Mouse (Mus musculus) small intestine, adult 2 months (tissue): Measurements from ENCODE around the gene Acap3. TPM values are rescaled to one million over a fixed set of nuclear protein-coding genes. Genes with fewer than 3 reads are reported as not detected.

Experiments used
- H3K27ac ChIP-seq: fragments of 200-500 bp; 2 replicates; pipeline ENCODE4 v1.5.1; 2012; ENCODE audit warnings: low read depth, low read length, control low read depth, inconsistent platforms; ENCODE audit not compliant: insufficient read depth
- H3K27me3 ChIP-seq: fragments of 200-500 bp; 2 replicates; pipeline ENCODE4 v1.6.1; 2012; ENCODE audit warnings: mild to moderate bottlenecking, moderate library complexity, low read length, inconsistent platforms; ENCODE audit not compliant: control insufficient read depth, insufficient read depth
- H3K36me3 ChIP-seq: fragments of 200-500 bp; 2 replicates; pipeline ENCODE4 v1.6.1; 2012; ENCODE audit warnings: mild to moderate bottlenecking, low read length, control low read depth, inconsistent platforms; ENCODE audit not compliant: control insufficient read depth, insufficient read depth
- H3K4me1 ChIP-seq: fragments of 200-500 bp; 2 replicates; pipeline ENCODE4 v1.6.1; 2012; ENCODE audit warnings: low read length, inconsistent platforms, mixed read lengths; ENCODE audit not compliant: control insufficient read depth, insufficient read depth, insufficient read length
- H3K4me3 ChIP-seq: fragments of 200-500 bp; 2 replicates; pipeline ENCODE4 v1.5.1; 2012; ENCODE audit warnings: low read depth, mild to moderate bottlenecking, control low read depth, inconsistent platforms, low read length, moderate library complexity
- CTCF ChIP-seq: fragments of 200-500 bp; IDR thresholded peaks from 2 replicates; pipeline ENCODE4 v1.5.1; 2012; ENCODE audit warnings: low read depth, mild to moderate bottlenecking, control low read depth, inconsistent platforms, low read length, moderate library complexity, mixed read lengths; ENCODE audit not compliant: insufficient replicate concordance, insufficient read length; ENCODE audit errors: extremely low read depth
- POLR2A ChIP-seq: fragments of 200-500 bp; IDR thresholded peaks from 2 replicates; pipeline ENCODE4 v1.6.1; 2012; ENCODE audit warnings: low read depth, mild to moderate bottlenecking, control low read depth, inconsistent platforms, low read length, moderate library complexity
- WGBS: fragments of 180-500 bp; shearing (Covaris S2); methylation state at CpG from one replicate; pipeline ENCODE4 v1.1.7; 2018; 5-methylcytosine and 5-hydroxymethylcytosine counted together
- polyA plus RNA-seq: library from polyadenylated mRNA; depleted of rRNA; stranded (reverse); fragments of >200 nt; gene quantifications from 2 replicates; pipeline ENCODE4 v1.2.3, GENCODE M21; 2012

The Acap3 gene
- polyA plus RNA-seq, 1 experiment, result 15.9 TPM

DNA sequence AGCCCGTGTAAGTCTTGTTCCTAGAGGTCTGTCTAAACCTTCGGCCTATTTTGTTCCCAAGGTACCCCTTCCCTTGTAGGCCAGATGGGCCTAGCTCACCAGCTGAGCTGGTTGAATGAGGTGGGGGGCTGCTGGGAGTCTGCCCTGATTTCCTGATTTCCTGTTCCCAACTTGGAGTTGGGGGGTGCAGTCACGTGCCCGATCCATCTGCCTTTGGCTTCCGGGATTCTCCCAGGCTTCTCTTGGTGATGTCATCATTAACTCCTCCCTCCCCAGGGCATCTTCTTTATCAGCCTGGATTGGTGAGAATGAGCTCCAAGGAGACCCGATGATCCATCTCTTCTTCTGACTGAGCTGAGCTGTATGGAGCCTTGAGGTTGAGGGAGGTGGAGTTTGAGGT lies 3.6 kb downstream of the Acap3 start:
- 62% methylated on average over 6 of the region's 6 CpGs for WGBS
- TF ChIP-seq POLR2A (no peak), CTCF (no peak)
- H3K27ac ChIP-seq, result peak overlapping the region; percentile 64

DNA sequence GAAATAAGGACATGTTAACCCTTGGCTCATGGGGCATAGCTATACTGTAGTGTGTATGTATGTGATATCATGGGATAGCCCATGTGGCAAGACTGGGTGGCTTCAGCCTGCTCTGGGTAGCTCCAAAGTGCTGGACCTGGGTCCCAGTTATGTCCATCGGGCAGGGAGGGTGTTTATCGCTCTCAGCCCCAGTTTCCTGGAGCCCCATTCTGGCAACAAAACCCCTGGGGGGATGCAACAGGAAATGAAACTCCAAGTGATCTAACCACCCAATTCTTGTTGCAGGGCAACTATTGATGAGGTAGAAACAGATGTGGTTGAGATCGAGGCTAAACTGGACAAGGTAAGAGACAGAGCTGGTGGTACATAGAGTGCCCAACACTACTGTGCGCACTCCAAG lies 4.2 kb downstream of the Acap3 start:
- H3K4me3 ChIP-seq, result no peak overlapping the region
- TF ChIP-seq POLR2A (no peak), CTCF (no peak)
- H3K4me1 ChIP-seq, result peaks cover 16% of the 10 kb centered on the region
- WGBS, result 91% methylated on average over 4 of the region's 4 CpGs
- no peaks in the 10 kb centered on the region for H3K27me3 ChIP-seq
- H3K36me3 ChIP-seq, result peaks cover 8% of the 10 kb centered on the region
- no peak overlapping the region for H3K27ac ChIP-seq

More for the DNA sequence above, 3.6 kb downstream of the Acap3 start:
- Histone ChIP-seq H3K36me3 (peaks cover 8% of the 10 kb centered on the region), H3K4me1 (peaks cover 21% of the 10 kb centered on the region), H3K27me3 (no peaks in the 10 kb centered on the region), H3K4me3 (peak overlapping the region; percentile 15)

DNA sequence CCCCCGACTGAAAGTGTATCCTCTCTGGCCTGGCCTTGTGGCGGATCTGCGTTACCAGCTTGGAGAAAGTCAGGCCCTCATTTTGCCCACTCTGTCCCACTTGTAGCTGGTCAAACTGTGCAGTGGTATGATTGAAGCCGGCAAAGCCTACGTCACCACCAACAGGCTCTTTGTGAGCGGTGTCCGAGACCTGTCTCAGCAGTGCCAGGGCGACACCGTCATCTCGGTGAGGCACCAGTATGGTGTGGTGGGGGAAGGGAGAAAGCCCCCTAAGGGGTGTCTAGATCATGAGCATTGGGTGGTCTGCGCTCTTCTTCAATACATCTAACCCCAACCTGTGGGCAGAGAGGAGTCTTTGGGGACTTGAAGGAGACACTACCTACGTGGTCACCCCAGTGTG lies 4.8 kb downstream of the Acap3 start:
- Histone ChIP-seq H3K4me3 (no peak overlapping the region), H3K4me1 (peaks cover 16% of the 10 kb centered on the region), H3K27ac (no peak overlapping the region), H3K36me3 (peaks cover 9% of the 10 kb centered on the region), H3K27me3 (no peaks in the 10 kb centered on the region)
- TF ChIP-seq CTCF, result no peak
- TF ChIP-seq POLR2A, result no peak
- WGBS, result 98% methylated on average over 12 of the region's 12 CpGs

DNA sequence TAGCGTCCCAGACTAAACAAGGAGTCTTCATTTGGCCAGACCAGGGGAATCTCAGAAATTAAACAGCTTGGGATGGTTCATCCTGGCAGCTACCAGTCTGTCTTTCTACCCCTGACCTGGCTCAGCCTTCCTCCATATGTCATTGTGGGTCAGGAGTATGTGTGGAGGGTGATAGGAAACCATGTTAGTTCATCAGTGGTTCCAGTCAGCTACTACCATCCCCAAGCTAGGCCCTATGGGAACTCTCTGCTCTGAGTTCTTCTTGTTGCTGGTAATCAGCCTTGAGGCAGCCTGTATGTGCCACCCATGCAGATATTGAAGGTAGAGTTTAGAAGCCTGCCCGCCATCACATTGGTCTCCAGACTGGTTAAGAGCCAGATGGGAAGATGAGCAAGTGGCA lies 6.7 kb downstream of the Acap3 start:
- Histone ChIP-seq H3K4me1 (peaks cover 8% of the 10 kb centered on the region), H3K4me3 (no peak overlapping the region), H3K27me3 (no peaks in the 10 kb centered on the region), H3K27ac (no peak overlapping the region), H3K36me3 (peaks cover 20% of the 10 kb centered on the region)
- TF ChIP-seq POLR2A, result no peak
- TF ChIP-seq CTCF, result no peak
- 98% methylated on average over 2 of the region's 2 CpGs for WGBS

DNA sequence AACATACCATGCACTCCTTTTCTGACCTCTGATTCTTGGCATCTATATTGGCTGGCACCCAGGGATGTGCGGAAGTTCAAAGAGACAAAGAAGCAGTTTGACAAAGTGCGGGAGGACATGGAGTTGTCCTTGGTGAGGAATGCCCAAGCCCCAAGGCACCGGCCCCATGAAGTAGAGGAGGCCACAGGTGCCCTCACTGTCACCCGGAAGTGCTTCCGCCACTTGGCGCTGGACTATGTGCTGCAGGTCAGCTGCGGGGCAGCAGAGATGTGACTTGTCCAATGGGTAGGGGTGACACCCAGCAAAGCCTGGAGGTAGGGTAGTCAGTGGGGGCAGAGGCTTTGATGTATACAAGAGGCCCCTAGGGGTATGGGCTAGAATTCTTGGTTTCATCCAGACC lies 7.7 kb downstream of the Acap3 start:
- no peak overlapping the region for H3K27ac ChIP-seq
- TF ChIP-seq POLR2A (no peak), CTCF (no peak)
- no peak overlapping the region for H3K4me3 ChIP-seq
- peaks cover 24% of the 10 kb centered on the region for H3K36me3 ChIP-seq
- WGBS, result 90% methylated on average over 7 of the region's 7 CpGs
- no peaks in the 10 kb centered on the region for H3K27me3 ChIP-seq
- H3K4me1 ChIP-seq, result peaks cover under 1% of the 10 kb centered on the region; the same call in 1 of the 2 replicates

DNA sequence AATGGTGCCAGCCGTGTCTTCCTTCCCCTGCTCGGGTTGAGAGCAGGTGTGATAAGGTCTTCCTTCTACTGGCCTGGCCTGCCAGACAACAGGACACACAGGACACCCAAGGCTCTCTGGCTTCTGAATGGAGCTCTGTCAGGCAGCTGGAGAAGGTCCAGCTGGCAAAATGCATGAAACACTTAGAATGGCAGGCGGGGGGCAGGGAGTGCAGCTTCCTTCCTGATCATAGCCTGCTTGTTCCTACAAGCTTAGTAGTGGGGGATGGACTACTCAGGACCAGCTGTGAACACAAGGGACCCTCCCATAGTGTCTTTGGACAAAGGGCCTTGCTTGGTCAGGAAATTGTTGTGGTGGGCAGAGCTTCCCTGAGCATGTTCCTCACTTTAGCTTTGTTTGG lies 9.6 kb downstream of the Acap3 start:
- Histone ChIP-seq H3K36me3 (peaks cover 26% of the 10 kb centered on the region), H3K4me1 (no peaks in the 10 kb centered on the region)
- TF ChIP-seq CTCF, result no peak
- TF ChIP-seq POLR2A, result no peak

DNA sequence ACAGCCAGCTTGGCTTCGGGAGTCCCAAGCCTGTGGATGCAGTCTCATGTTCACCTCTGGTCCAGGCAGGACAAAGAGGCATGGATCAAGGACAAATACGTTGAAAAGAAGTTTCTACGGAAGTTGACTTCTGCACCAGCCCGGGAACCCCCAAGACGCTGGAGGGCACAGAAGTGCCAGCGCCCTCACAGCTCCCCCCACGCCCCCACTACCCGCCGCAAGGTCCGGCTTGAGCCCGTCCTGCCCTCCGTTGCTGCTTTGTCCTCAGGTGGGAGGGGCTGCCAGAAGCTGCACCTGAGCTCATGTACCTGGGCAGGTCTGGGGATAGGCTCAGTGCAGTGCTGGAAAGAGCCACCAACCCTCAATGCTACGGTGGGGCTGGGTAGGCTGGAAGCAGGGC lies 11.6 kb downstream of the Acap3 start:
- no peak overlapping the region for H3K4me3 ChIP-seq
- H3K27me3 ChIP-seq, result no peaks in the 10 kb centered on the region
- no peak for TF ChIP-seq POLR2A
- H3K36me3 ChIP-seq, result peaks cover 23% of the 10 kb centered on the region
- no peaks in the 10 kb centered on the region for H3K4me1 ChIP-seq
- WGBS, result 94% methylated on average over 13 of the region's 13 CpGs
- no peak overlapping the region for H3K27ac ChIP-seq

More for the DNA sequence above, 9.6 kb downstream of the Acap3 start:
- Histone ChIP-seq H3K27ac (no peak overlapping the region), H3K27me3 (no peaks in the 10 kb centered on the region), H3K4me3 (no peak overlapping the region)
- WGBS, result 30% methylated on average over 3 of the region's 3 CpGs
